Mouse (Mus musculus) testis, adult 2 months (tissue): ENCODE data around the gene Timm17a. TPM values are rescaled to one million over a fixed set of nuclear protein-coding genes. Genes with fewer than 3 reads are reported as not detected.
A peak's percentile ranks its signal among the peaks of the same experiment; 100 is the strongest.

ENCODE experiments used
- H3K27ac ChIP-seq: fragments of 200-500 bp; 2 replicates; pipeline ENCODE4 v1.5.1; 2012; ENCODE audit warnings: low read depth, low read length; ENCODE audit not compliant: control insufficient read depth, insufficient read depth
- H3K27me3 ChIP-seq: fragments of 200-500 bp; 2 replicates; pipeline ENCODE4 v1.6.1; 2012; ENCODE audit warnings: mild to moderate bottlenecking, low read length, moderate library complexity; ENCODE audit not compliant: control insufficient read depth, insufficient read depth
- H3K36me3 ChIP-seq: fragments of 200-500 bp; 2 replicates; pipeline ENCODE4 v1.6.1; 2012; ENCODE audit warnings: mild to moderate bottlenecking, low read length; ENCODE audit not compliant: control insufficient read depth, insufficient read depth
- H3K4me1 ChIP-seq: fragments of 200-500 bp; 2 replicates; pipeline ENCODE4 v1.6.1; 2012; ENCODE audit warnings: low read length; ENCODE audit not compliant: control insufficient read depth, insufficient read depth
- H3K4me3 ChIP-seq: fragments of 200-500 bp; 2 replicates; pipeline ENCODE4 v1.5.1; 2012; ENCODE audit warnings: low read depth, mild to moderate bottlenecking, low read length, moderate library complexity, mixed read lengths; ENCODE audit not compliant: control insufficient read depth
- CTCF ChIP-seq: fragments of 200-500 bp; IDR thresholded peaks from 2 replicates; pipeline ENCODE4 v1.5.1; 2012; ENCODE audit warnings: low read depth, mild to moderate bottlenecking, inconsistent platforms, low read length, moderate library complexity; ENCODE audit not compliant: control insufficient read depth, insufficient read depth, insufficient replicate concordance
- POLR2A ChIP-seq: fragments of 200-500 bp; IDR thresholded peaks from 2 replicates; pipeline ENCODE4 v1.6.1; 2012; ENCODE audit warnings: low read depth, mild to moderate bottlenecking, inconsistent platforms, low read length, moderate library complexity; ENCODE audit not compliant: control insufficient read depth
- polyA plus RNA-seq: library from polyadenylated mRNA; depleted of rRNA; stranded (reverse); fragments of >200 nt; gene quantifications from 2 replicates; pipeline ENCODE4 v1.2.3, GENCODE M21; 2012

The Timm17a gene
- polyA plus RNA-seq, 1 experiment = 69.1 TPM

- no peak overlapping the region for H3K27ac ChIP-seq
- peaks cover 5% of the 10 kb centered on the region for H3K4me1 ChIP-seq
- H3K4me3 ChIP-seq = no peak overlapping the region
- H3K36me3 ChIP-seq = no peaks in the 10 kb centered on the region; the same call in 1 of the 2 replicates
- TF ChIP-seq POLR2A (no peak), CTCF (no peak)
- no peaks in the 10 kb centered on the region for H3K27me3 ChIP-seq
Observed at GRCm38 (mm10) chr1:135312201-135312600, 1.4 kb downstream of the Timm17a start.

- peaks cover 5% of the 10 kb centered on the region for H3K4me1 ChIP-seq
- H3K4me3 ChIP-seq = no peak overlapping the region
- TF ChIP-seq CTCF (no peak), POLR2A (no peak)
- H3K27me3 ChIP-seq = no peaks in the 10 kb centered on the region
- no peaks in the 10 kb centered on the region; the same call in 1 of the 2 replicates for H3K36me3 ChIP-seq
- no peak overlapping the region for H3K27ac ChIP-seq
Observed at GRCm38 (mm10) chr1:135311356-135311755, 2.2 kb downstream of the Timm17a start.

DNA sequence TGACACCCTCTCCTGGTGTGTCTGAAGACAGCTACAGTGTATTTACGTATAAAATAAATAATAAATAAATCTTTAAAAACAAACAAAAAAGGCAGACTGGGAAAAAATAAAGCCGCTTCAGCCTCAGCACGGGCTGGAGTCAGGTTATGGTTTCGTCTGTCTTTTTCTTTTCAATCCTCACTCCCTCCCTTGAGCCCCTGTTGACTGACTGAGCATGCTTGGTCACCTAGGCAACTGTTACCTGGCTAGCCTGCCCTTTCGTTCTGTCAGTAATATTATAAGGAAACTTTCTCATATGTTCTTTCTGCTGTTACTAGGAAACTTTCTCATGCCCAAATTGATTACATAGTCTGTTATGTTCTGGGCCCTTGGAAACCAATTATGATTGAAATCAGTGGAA is 22.7 kb downstream of the Timm17a start:
- TF ChIP-seq CTCF (no peak), POLR2A (no peak)
- H3K4me1 ChIP-seq = no peaks in the 10 kb centered on the region

GRCm38 (mm10) chr1:135286311-135286710 is 27.3 kb downstream of the Timm17a start:
- Histone ChIP-seq H3K4me1 (peaks cover 11% of the 10 kb centered on the region), H3K4me3 (no peak overlapping the region), H3K27me3 (peaks cover 2% of the 10 kb centered on the region), H3K36me3 (no peaks in the 10 kb centered on the region), H3K27ac (no peak overlapping the region)
- TF ChIP-seq CTCF = no peak
- TF ChIP-seq POLR2A = no peak

More for the DNA sequence above, 22.7 kb downstream of the Timm17a start:
- Histone ChIP-seq H3K36me3 (no peaks in the 10 kb centered on the region), H3K27me3 (no peaks in the 10 kb centered on the region), H3K4me3 (no peak overlapping the region), H3K27ac (no peak overlapping the region)

DNA sequence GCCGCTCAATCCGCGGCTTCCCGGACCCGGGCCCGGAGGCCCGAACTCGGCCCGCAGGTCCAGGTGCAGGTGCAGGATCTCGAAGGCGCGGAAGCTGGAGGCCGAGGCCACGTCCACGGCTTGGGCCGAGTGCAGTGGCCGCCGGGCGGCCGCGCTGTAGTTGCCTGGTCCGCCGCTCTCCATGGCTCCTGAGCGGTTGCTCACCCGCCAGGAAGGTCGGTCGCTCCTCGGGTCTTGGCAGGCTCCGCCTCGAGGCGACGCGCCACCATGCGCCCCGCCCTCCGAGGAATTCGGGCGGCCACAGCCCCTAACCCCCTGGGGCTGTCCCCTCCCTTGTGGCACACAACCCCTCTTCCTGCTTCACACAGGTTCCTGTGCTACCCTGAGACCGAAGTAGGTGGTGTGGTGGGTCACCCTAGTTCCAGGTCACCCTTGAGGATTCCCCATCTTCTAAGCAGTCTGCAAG is 29.7 kb downstream of the Timm17a start, which contains the start of gene Rnpep:
Gene Rnpep (minus strand): TSS at position 259 of the 466 bp plus-strand sequence.
- peaks cover 14% of the 10 kb centered on the region for H3K4me1 ChIP-seq
- peak within 1 kb of the TSS; percentile 81 for H3K27ac ChIP-seq
- peak within 1 kb of the TSS; percentile 92 for H3K4me3 ChIP-seq
- peaks cover 2% of the 10 kb centered on the region for H3K27me3 ChIP-seq
- no peaks in the 10 kb centered on the region for H3K36me3 ChIP-seq
- TF ChIP-seq POLR2A (peak; percentile 61; the same call in 1 of the 2 replicates), CTCF (no peak)

GRCm38 (mm10) chr1:135283287-135283825 is 30.2 kb downstream of the Timm17a start:
- H3K4me1 ChIP-seq = peaks cover 14% of the 10 kb centered on the region
- H3K27ac ChIP-seq = peak overlapping the region; percentile 81
- TF ChIP-seq CTCF (no peak), POLR2A (no peak)
- H3K36me3 ChIP-seq = no peaks in the 10 kb centered on the region
- peak overlapping the region; percentile 92 for H3K4me3 ChIP-seq
- peaks cover 2% of the 10 kb centered on the region for H3K27me3 ChIP-seq

GRCm38 (mm10) chr1:135282536-135283286 is 30.9 kb downstream of the Timm17a start:
- peak overlapping the region; percentile 92 for H3K4me3 ChIP-seq

More at GRCm38 (mm10) chr1:135282536-135283286, 30.9 kb downstream of the Timm17a start:
- H3K4me1 ChIP-seq = peaks cover 14% of the 10 kb centered on the region
- no peak for TF ChIP-seq POLR2A
- TF ChIP-seq CTCF = no peak
- no peaks in the 10 kb centered on the region for H3K36me3 ChIP-seq
- peaks cover 2% of the 10 kb centered on the region for H3K27me3 ChIP-seq
- H3K27ac ChIP-seq = peak overlapping the region; percentile 81
